12 mouse cellular contexts compared by ENCODE assay signal in genomic region chr13:44018489-44019303, GRCm38 (mm10).
DNase-seq lines count a peak whose midpoint lies in the region; ATAC-seq lines count a peak whose summit lies in the region.
"Had no signal": no experiment of that assay in that cellular context is flagged by ENCODE, and none has a peak within 500 bp of the region (broad histone marks: within the 10 kb centered on the region; RNA-seq: fewer than 3 reads in every experiment).

No protein-coding gene starts in this region.

- no peak overlapping the region for H3K4me2 ChIP-seq in kidney, embryonic 16.5 days (replicated peaks; ENCODE audit: low read depth, low read length)
- peak overlapping the region; percentile 35; the same call in 1 of the 2 replicates for H3K4me2 ChIP-seq in hindbrain, embryonic 13.5 days
- H3K4me2 ChIP-seq in neural tube, embryonic 11.5 days (ENCODE audit: low read depth) = no peak overlapping the region
- H3K4me2 ChIP-seq: intestine, embryonic 15.5 days had no signal

- 38% methylated on average over 8 of the region's 8 CpGs for WGBS in kidney, embryonic 16.5 days
- 7% methylated on average over 8 of the region's 8 CpGs for WGBS in hindbrain, embryonic 13.5 days
- WGBS in neural tube, embryonic 11.5 days = 22% methylated on average over 8 of the region's 8 CpGs

- 0 out of 2 replicates have a peak overlapping the region, but pooled peaks have one; percentile 7 for H3K27ac ChIP-seq in kidney, embryonic 16.5 days (ENCODE audit: low read length)
- no peak overlapping the region for H3K27ac ChIP-seq in hindbrain, embryonic 13.5 days
- no peak overlapping the region for H3K27ac ChIP-seq in neural tube, embryonic 11.5 days (ENCODE audit: low read depth, low read length)
- H3K27ac ChIP-seq: intestine, embryonic 15.5 days had no signal

- no peak for ATAC-seq in kidney, embryonic 16.5 days (ENCODE audit: low FRiP score, low TSS enrichment)
- no peak; the same call in 1 of the 2 replicates for ATAC-seq in hindbrain, embryonic 13.5 days (ENCODE audit: low FRiP score)
- ATAC-seq in neural tube, embryonic 11.5 days (ENCODE audit: insufficient read depth, low FRiP score, low TSS enrichment) = no peak
- ATAC-seq: CD4-positive, CD25-positive, alpha-beta regulatory T cell, adult 4 months; intestine, embryonic 15.5 days had no signal

- H3K9me3 ChIP-seq in kidney, embryonic 16.5 days (ENCODE audit: low read length) = no peaks in the 10 kb centered on the region
- H3K9me3 ChIP-seq in hindbrain, embryonic 13.5 days = no peaks in the 10 kb centered on the region
- no peaks in the 10 kb centered on the region for H3K9me3 ChIP-seq in neural tube, embryonic 11.5 days (ENCODE audit: control insufficient read depth, low read length)
- H3K9me3 ChIP-seq: intestine, embryonic 15.5 days had no signal

- no peak overlapping the region for H3K9ac ChIP-seq in kidney, embryonic 16.5 days (replicated peaks; ENCODE audit: low read length)
- no peak overlapping the region for H3K9ac ChIP-seq in hindbrain, embryonic 13.5 days
- no peak overlapping the region for H3K9ac ChIP-seq in neural tube, embryonic 11.5 days (ENCODE audit: low read length)
- H3K9ac ChIP-seq: intestine, embryonic 15.5 days had no signal

- no peaks in the 10 kb centered on the region for H3K27me3 ChIP-seq in kidney, embryonic 16.5 days (ENCODE audit: insufficient read depth, low read length)
- H3K27me3 ChIP-seq in hindbrain, embryonic 13.5 days = peaks cover 53% of the 10 kb centered on the region
- H3K27me3 ChIP-seq in neural tube, embryonic 11.5 days (ENCODE audit: control insufficient read depth, insufficient read depth, low read length) = no peaks in the 10 kb centered on the region
- H3K27me3 ChIP-seq: intestine, embryonic 15.5 days had no signal

- H3K36me3 ChIP-seq in kidney, embryonic 16.5 days (ENCODE audit: insufficient read depth, low read length) = no peaks in the 10 kb centered on the region
- no peaks in the 10 kb centered on the region for H3K36me3 ChIP-seq in hindbrain, embryonic 13.5 days
- H3K36me3 ChIP-seq in neural tube, embryonic 11.5 days (ENCODE audit: control insufficient read depth, insufficient read depth, low read length) = no peaks in the 10 kb centered on the region
- H3K36me3 ChIP-seq: intestine, embryonic 15.5 days had no signal

- peaks cover 4% of the 10 kb centered on the region; the same call in 1 of the 2 replicates for H3K4me1 ChIP-seq in kidney, embryonic 16.5 days (ENCODE audit: insufficient read depth, low read length)
- H3K4me1 ChIP-seq in hindbrain, embryonic 13.5 days (replicated peaks) = peaks cover 30% of the 10 kb centered on the region
- H3K4me1 ChIP-seq in neural tube, embryonic 11.5 days (ENCODE audit: control insufficient read depth, insufficient read depth, low read length) = peaks cover 8% of the 10 kb centered on the region; the same call in 1 of the 2 replicates

- no peak overlapping the region for H3K4me3 ChIP-seq in kidney, embryonic 16.5 days (ENCODE audit: low read length)
- H3K4me3 ChIP-seq in hindbrain, embryonic 13.5 days = no peak overlapping the region
- no peak overlapping the region for H3K4me3 ChIP-seq in neural tube, embryonic 11.5 days (ENCODE audit: low read depth, low read length)
- H3K4me3 ChIP-seq: intestine, embryonic 15.5 days had no signal

- no peak for DNase-seq in kidney, postnatal 4 days
- peak; percentile 76 for DNase-seq in embryo, embryonic 10.5 days (ENCODE audit: low spot score)
- peak; percentile 37 for DNase-seq in neural tube, embryonic 11.5 days (ENCODE audit: low spot score)
- DNase-seq in gastrocnemius, adult 8-10 months (ENCODE audit: low spot score in 2 of 2) = no peak
- no peak for DNase-seq in spleen, adult 18-20 months
- DNase-seq in layer of hippocampus, postnatal 36 days = no peak
- DNase-seq: cerebellum, adult 8-10 months; right cerebral cortex, postnatal 25 days had no signal

Comparison
In these comparisons a context has a peak if more than half of its experiments do, and no peak if none do; other contexts are left out.
1. DNase-seq: peak in embryo, embryonic 10.5 days (single experiment) and neural tube, embryonic 11.5 days (single experiment); none in kidney, postnatal 4 days (0 of 2), gastrocnemius, adult 8-10 months (0 of 2), spleen, adult 18-20 months (0 of 2) and layer of hippocampus, postnatal 36 days (0 of 2).